Mouse (Mus musculus): ENCODE results near the gene B3gnt3. TPM values are rescaled to one million over a fixed set of nuclear protein-coding genes. Genes with fewer than 3 reads are reported as not detected.
"Not testable (repeated sequence)": the region's sequence is repeated elsewhere in the genome, so short reads cannot be mapped to it uniquely, and the experiment has no call there.

B3gnt3 gene
- polyA plus RNA-seq (2012; rRNA removed): 0.44 and 0.48 TPM in 2 replicates

DNA sequence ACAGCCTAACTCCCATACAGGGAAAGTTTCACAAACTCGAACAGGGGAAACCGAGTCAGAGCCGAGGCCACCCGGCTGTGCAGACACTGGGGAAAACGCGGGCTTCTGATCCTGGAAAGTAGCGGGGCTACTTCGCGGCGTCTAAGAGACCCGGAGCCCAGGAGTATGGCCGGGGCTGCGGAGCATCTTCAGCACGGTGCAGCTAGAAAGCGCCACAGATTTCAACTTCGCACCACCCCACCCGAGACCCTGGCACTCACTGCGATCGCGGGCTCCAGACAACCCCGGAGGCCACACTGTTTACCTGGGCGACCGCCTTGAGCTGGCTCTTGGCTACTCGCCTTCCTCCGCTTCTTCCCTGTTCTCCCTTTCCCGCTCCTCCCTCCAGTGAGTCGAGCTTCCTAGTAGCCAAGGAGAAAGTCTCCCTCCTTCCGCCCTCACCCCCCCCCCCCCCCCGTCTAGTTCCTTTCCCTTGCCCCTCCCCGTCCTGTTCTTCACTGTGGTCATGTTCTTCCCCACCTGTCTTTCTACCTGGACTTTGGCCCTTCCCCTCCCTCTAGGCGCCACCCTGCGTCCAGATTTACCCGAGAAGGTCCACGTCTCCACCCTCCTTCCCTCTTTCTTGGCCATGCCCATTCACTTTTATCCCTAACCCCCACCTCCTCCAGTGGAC, at the start of gene B3gnt3:
B3gnt3 (minus strand) TSS at position 376 of the 673 bp plus-strand sequence.
- Histone ChIP-seq H3K27me3 (ENCODE audit: control insufficient read depth, insufficient read depth, low read length) (no peaks in the 10 kb centered on the region; the same call in 1 of the 2 replicates), H3K4me1 (ENCODE audit: control insufficient read depth, insufficient read depth, low read length) (no peaks in the 10 kb centered on the region), H3K27ac (ENCODE audit: insufficient read depth, low read length) (no peak within 1 kb of the TSS), H3K4me3 (replicated peaks; ENCODE audit: insufficient read depth, low read depth, low read length) (no peak within 1 kb of the TSS)
- 19% methylated on average over 33 of the region's 34 CpGs for WGBS
- no peak for TF ChIP-seq CTCF (IDR thresholded peaks at IDR 0.05; ENCODE audit: borderline replicate concordance, insufficient read depth, low read depth, low read length)
- TF ChIP-seq POLR2A (IDR thresholded peaks at IDR 0.05; ENCODE audit: borderline replicate concordance, insufficient read depth, low read length): no peak
- DNase-seq: no peak

- 80% methylated on average over 6 of the region's 6 CpGs for WGBS
- H3K4me1 ChIP-seq (ENCODE audit: control insufficient read depth, insufficient read depth, low read length); DNase-seq; H3K27ac ChIP-seq (ENCODE audit: insufficient read depth, low read length); H3K4me3 ChIP-seq (replicated peaks; ENCODE audit: insufficient read depth, low read depth, low read length); H3K27me3 ChIP-seq (ENCODE audit: control insufficient read depth, insufficient read depth, low read length): not testable (repeated sequence)
Observed at GRCm38 (mm10) chr8:71749321-71750075, 47.9 kb upstream of the B3gnt3 start.

DNA sequence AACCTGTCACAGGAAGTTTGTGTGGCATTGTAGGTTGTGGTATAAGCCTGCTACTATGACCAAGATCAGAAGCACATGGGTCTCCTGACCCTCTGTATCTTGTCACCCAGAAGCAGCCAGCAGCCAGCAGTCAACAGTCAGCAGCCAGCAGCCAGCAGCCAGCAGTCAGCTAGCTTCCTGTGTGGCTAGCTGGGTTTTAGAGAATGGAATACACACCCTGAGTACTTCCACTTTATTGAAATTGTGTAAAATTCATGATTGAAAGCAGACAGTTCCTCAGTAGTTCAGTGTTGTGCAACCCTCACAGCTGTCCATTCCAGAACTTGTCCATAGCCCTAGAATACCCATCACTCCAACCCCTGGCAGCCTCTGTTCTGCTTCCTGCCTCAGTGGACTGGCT, 45.5 kb upstream of the B3gnt3 start:
- not testable (repeated sequence) for H3K4me3 ChIP-seq (replicated peaks; ENCODE audit: insufficient read depth, low read depth, low read length); H3K27me3 ChIP-seq (ENCODE audit: control insufficient read depth, insufficient read depth, low read length); H3K27ac ChIP-seq (ENCODE audit: insufficient read depth, low read length); H3K4me1 ChIP-seq (ENCODE audit: control insufficient read depth, insufficient read depth, low read length); DNase-seq

DNA sequence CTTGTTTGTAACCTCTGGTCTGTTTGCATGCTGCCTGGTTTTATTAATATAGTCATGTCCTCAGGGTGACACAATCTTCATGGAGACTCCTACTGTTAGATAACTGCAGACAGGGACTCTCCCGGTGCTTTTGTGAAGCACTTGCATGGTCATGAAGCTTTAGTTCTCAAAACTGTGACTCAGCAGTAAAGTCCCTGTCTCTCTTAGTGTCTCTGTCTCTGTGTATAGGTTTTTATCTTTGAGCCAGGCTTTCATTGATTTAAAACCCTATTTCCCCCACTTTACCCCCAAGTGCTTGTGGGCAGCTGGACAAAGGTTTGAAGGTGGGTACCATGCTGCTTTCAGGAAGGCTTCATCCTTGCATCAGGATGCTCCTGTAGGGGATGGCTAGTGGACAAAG, 43.7 kb upstream of the B3gnt3 start:
- WGBS: 85% methylated on average over 1 of the region's 1 CpGs
- no peak for DNase-seq
- H3K4me3 ChIP-seq (replicated peaks; ENCODE audit: insufficient read depth, low read depth, low read length): no peak overlapping the region
- no peaks in the 10 kb centered on the region for H3K4me1 ChIP-seq (ENCODE audit: control insufficient read depth, insufficient read depth, low read length)
- no peak overlapping the region for H3K27ac ChIP-seq (ENCODE audit: insufficient read depth, low read length)
- H3K27me3 ChIP-seq (ENCODE audit: control insufficient read depth, insufficient read depth, low read length): no peaks in the 10 kb centered on the region
- TF ChIP-seq CTCF (IDR thresholded peaks at IDR 0.05; ENCODE audit: borderline replicate concordance, insufficient read depth, low read depth, low read length) (no peak), POLR2A (IDR thresholded peaks at IDR 0.05; ENCODE audit: borderline replicate concordance, insufficient read depth, low read length) (no peak)

- TF ChIP-seq POLR2A (IDR thresholded peaks at IDR 0.05; ENCODE audit: borderline replicate concordance, insufficient read depth, low read length) (no peak), CTCF (IDR thresholded peaks at IDR 0.05; ENCODE audit: borderline replicate concordance, insufficient read depth, low read depth, low read length) (no peak)
- H3K27ac ChIP-seq (ENCODE audit: insufficient read depth, low read length): no peak overlapping the region
- WGBS: 48% methylated on average over 2 of the region's 2 CpGs
- DNase-seq: no peak
- H3K27me3 ChIP-seq (ENCODE audit: control insufficient read depth, insufficient read depth, low read length): no peaks in the 10 kb centered on the region
- no peaks in the 10 kb centered on the region for H3K4me1 ChIP-seq (ENCODE audit: control insufficient read depth, insufficient read depth, low read length)
- no peak overlapping the region for H3K4me3 ChIP-seq (replicated peaks; ENCODE audit: insufficient read depth, low read depth, low read length)
Observed at GRCm38 (mm10) chr8:71742783-71743182, 41.2 kb upstream of the B3gnt3 start.

DNA sequence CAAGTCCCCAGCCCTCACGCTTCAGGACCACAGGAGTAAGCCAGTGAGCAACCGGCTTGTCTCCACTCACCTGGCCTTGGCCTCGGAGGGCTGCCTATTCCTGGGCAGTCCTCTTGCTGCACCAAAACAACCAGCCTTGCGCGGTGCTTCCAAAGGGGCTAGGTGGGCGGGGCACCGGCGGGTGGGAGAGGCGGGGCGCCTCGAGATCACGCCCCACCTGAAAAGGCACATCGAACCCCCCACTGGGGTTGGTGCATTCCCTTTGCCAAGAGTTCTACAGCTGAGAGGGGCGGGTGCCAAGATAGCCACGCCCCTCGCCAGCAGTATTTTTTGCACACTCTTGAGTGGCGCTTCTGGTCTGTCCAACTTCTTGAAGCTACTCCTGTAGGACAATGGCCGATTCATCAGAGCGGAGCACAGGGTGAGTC, 40.1 kb upstream of the B3gnt3 start:
- TF ChIP-seq POLR2A (IDR thresholded peaks at IDR 0.05; ENCODE audit: borderline replicate concordance, insufficient read depth, low read length) (no peak), CTCF (IDR thresholded peaks at IDR 0.05; ENCODE audit: borderline replicate concordance, insufficient read depth, low read depth, low read length) (no peak)
- Histone ChIP-seq H3K4me3 (replicated peaks; ENCODE audit: insufficient read depth, low read depth, low read length) (no peak overlapping the region), H3K27ac (ENCODE audit: insufficient read depth, low read length) (no peak overlapping the region), H3K4me1 (ENCODE audit: control insufficient read depth, insufficient read depth, low read length) (no peaks in the 10 kb centered on the region; the same call in 1 of the 2 replicates), H3K27me3 (ENCODE audit: control insufficient read depth, insufficient read depth, low read length) (no peaks in the 10 kb centered on the region)
- DNase-seq: no peak
- 3% methylated on average over 19 of the region's 19 CpGs for WGBS

- H3K27ac ChIP-seq (ENCODE audit: insufficient read depth, low read length): no peak overlapping the region
- no peaks in the 10 kb centered on the region for H3K27me3 ChIP-seq (ENCODE audit: control insufficient read depth, insufficient read depth, low read length)
- TF ChIP-seq POLR2A (IDR thresholded peaks at IDR 0.05; ENCODE audit: borderline replicate concordance, insufficient read depth, low read length): no peak
- no peak for TF ChIP-seq CTCF (IDR thresholded peaks at IDR 0.05; ENCODE audit: borderline replicate concordance, insufficient read depth, low read depth, low read length)
- no peak for DNase-seq
- no peak overlapping the region for H3K4me3 ChIP-seq (replicated peaks; ENCODE audit: insufficient read depth, low read depth, low read length)
- WGBS: 51% methylated on average over 3 of the region's 3 CpGs
- no peaks in the 10 kb centered on the region; the same call in 1 of the 2 replicates for H3K4me1 ChIP-seq (ENCODE audit: control insufficient read depth, insufficient read depth, low read length)
Observed at GRCm38 (mm10) chr8:71741226-71741625, 39.6 kb upstream of the B3gnt3 start.

GRCm38 (mm10) chr8:71738316-71738715, 36.7 kb upstream of the B3gnt3 start:
- H3K27ac ChIP-seq (ENCODE audit: insufficient read depth, low read length); H3K27me3 ChIP-seq (ENCODE audit: control insufficient read depth, insufficient read depth, low read length); H3K4me3 ChIP-seq (replicated peaks; ENCODE audit: insufficient read depth, low read depth, low read length); DNase-seq; H3K4me1 ChIP-seq (ENCODE audit: control insufficient read depth, insufficient read depth, low read length): not testable (repeated sequence)

Measured in cerebellum, adult 2 months (tissue).